Mouse (Mus musculus) CH12F3 (cell line): Measurements from ENCODE around the gene Rp9.

Experiments
- in situ Hi-C: fragments of 300-500 bp; cut with MboI; formaldehyde crosslinking; loops from 2 replicates; pipeline ENCODE4 v1.14.3; 2020; ENCODE audit warnings: low sequenced_read_pairs

Rp9 gene

GRCm38 (mm10) chr9:22469643-22470042 lies at the start of gene Rp9:
Gene Rp9 (minus strand): TSS chr9:22469743.
- in situ Hi-C loops = no loop called here

- in situ Hi-C loops = no loop called here
These were observed 49.0 kb upstream of the Rp9 start for GRCm38 (mm10) chr9:22518394-22519041.

- in situ Hi-C loops = no loop called here
These were observed 45.5 kb upstream of the Rp9 start for GRCm38 (mm10) chr9:22515076-22515475.

- in situ Hi-C loops = no loop called here
These were observed 36.0 kb upstream of the Rp9 start for GRCm38 (mm10) chr9:22505574-22505973.

GRCm38 (mm10) chr9:22503581-22503980 lies 34.0 kb upstream of the Rp9 start:
- in situ Hi-C loops = no loop called here

- in situ Hi-C loops = no loop called here
These were observed 33.4 kb upstream of the Rp9 start for GRCm38 (mm10) chr9:22502972-22503371.

- in situ Hi-C loops = no loop called here
These were observed 27.7 kb upstream of the Rp9 start for GRCm38 (mm10) chr9:22497021-22497767.

- in situ Hi-C loops = no loop called here
These were observed 25.6 kb upstream of the Rp9 start for GRCm38 (mm10) chr9:22495133-22495532.

GRCm38 (mm10) chr9:22494203-22494807 lies 24.8 kb upstream of the Rp9 start:
- in situ Hi-C loops = no loop called here

GRCm38 (mm10) chr9:22488963-22489362 lies 19.4 kb upstream of the Rp9 start:
- in situ Hi-C loops = no loop called here

GRCm38 (mm10) chr9:22486211-22486610 lies 16.7 kb upstream of the Rp9 start:
- in situ Hi-C loops = no loop called here

- in situ Hi-C loops = no loop called here
These were observed 15.2 kb upstream of the Rp9 start for GRCm38 (mm10) chr9:22484562-22485308.

- in situ Hi-C loops = no loop called here
These were observed 14.5 kb upstream of the Rp9 start for GRCm38 (mm10) chr9:22483866-22484561.

- in situ Hi-C loops = no loop called here
These were observed 9.4 kb upstream of the Rp9 start for GRCm38 (mm10) chr9:22478946-22479345.

GRCm38 (mm10) chr9:22476265-22476664 lies 6.7 kb upstream of the Rp9 start:
- in situ Hi-C loops = no loop called here

GRCm38 (mm10) chr9:22475424-22475868 lies 5.9 kb upstream of the Rp9 start, which contains the start of gene Bbs9:
Gene Bbs9 (plus strand): TSS chr9:22475715.
- in situ Hi-C loops = no loop called here

GRCm38 (mm10) chr9:22468899-22469259 lies 664 bp downstream of the Rp9 start:
- in situ Hi-C loops = no loop called here

- in situ Hi-C loops = no loop called here
These were observed 1.2 kb downstream of the Rp9 start for GRCm38 (mm10) chr9:22468170-22468898.

GRCm38 (mm10) chr9:22467371-22468169 lies 2.0 kb downstream of the Rp9 start:
- in situ Hi-C loops = no loop called here
